Mouse (Mus musculus): ENCODE data around the gene Aldh1a2.

DNA sequence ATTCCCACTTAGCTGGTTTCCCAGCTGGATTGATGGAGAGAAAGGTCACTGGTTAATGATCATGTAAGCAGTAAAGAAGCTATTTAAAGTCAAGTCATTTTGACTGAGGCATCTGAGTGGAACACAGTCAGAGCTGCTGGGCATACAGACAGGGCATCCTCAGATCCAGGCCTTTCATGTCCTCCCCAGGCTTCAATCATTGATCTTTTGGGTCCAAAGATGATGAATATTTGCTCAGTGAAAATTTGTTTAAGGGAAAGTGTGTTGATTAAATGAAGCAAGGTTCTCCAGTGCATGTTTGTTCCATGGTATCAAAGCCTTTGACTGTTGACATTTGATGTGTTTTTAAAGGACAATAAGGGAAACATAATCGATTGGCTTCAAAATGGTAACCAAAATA lies 39.9 kb upstream of the Aldh1a2 start:
- no peak for TF ChIP-seq MAFK (IDR thresholded peaks at IDR 0.05; ENCODE audit: insufficient read depth, low read depth, low read length)
- TF ChIP-seq HCFC1 (IDR thresholded peaks at IDR 0.05; ENCODE audit: borderline replicate concordance, insufficient read depth, low read length) = no peak
